Mouse (Mus musculus): ENCODE measurements around the gene Hist1h2ab. TPM values are rescaled to one million over a fixed set of nuclear protein-coding genes. Genes with fewer than 3 reads are reported as not detected.

The Hist1h2ab gene
- polyA plus RNA-seq, 1 experiment from 2014 or later = 63.8 TPM

- no peak overlapping the region for H3K4me3 ChIP-seq (ENCODE audit: low read depth, low read length)
- no peak for ATAC-seq (ENCODE audit: insufficient number of reproducible peaks, low FRiP score, low TSS enrichment, low read depth)
- H3K9ac ChIP-seq (ENCODE audit: low read length) = no peak overlapping the region
- no peak overlapping the region for H3K27ac ChIP-seq (replicated peaks; ENCODE audit: low read depth, low read length)
- no peak overlapping the region for H3K4me2 ChIP-seq (ENCODE audit: low read depth, severe bottlenecking)
- H3K9me3 ChIP-seq (ENCODE audit: control insufficient read depth, low read length) = no peaks in the 10 kb centered on the region
- 89% methylated on average over 5 of the region's 5 CpGs for WGBS
- no peaks in the 10 kb centered on the region for H3K36me3 ChIP-seq (ENCODE audit: control insufficient read depth, insufficient read depth, low read length)
- DNase-seq (ENCODE audit: low spot score) = peak; percentile 19
- no peaks in the 10 kb centered on the region for H3K27me3 ChIP-seq (ENCODE audit: control insufficient read depth, insufficient read depth, low read length)
- no peaks in the 10 kb centered on the region for H3K4me1 ChIP-seq (ENCODE audit: control insufficient read depth, insufficient read depth, low read length)
Observed at GRCm38 (mm10) chr13:23729706-23730105, 21.2 kb upstream of the Hist1h2ab start.

- H3K36me3 ChIP-seq (ENCODE audit: control insufficient read depth, insufficient read depth, low read length) = no peaks in the 10 kb centered on the region
- no peaks in the 10 kb centered on the region for H3K27me3 ChIP-seq (ENCODE audit: control insufficient read depth, insufficient read depth, low read length)
- H3K4me3 ChIP-seq (ENCODE audit: low read depth, low read length) = no peak overlapping the region
- 52% methylated on average over 8 of the region's 8 CpGs for WGBS
- H3K4me1 ChIP-seq (ENCODE audit: control insufficient read depth, insufficient read depth, low read length) = no peaks in the 10 kb centered on the region
- ATAC-seq (ENCODE audit: insufficient number of reproducible peaks, low FRiP score, low TSS enrichment, low read depth) (no peak), DNase-seq (ENCODE audit: low spot score) (peak; percentile 23)
- no peaks in the 10 kb centered on the region for H3K9me3 ChIP-seq (ENCODE audit: control insufficient read depth, low read length)
- no peak overlapping the region for H3K4me2 ChIP-seq (ENCODE audit: low read depth, severe bottlenecking)
- H3K27ac ChIP-seq (replicated peaks; ENCODE audit: low read depth, low read length) = no peak overlapping the region
- H3K9ac ChIP-seq (ENCODE audit: low read length) = no peak overlapping the region
Observed at GRCm38 (mm10) chr13:23730479-23730878, 20.4 kb upstream of the Hist1h2ab start.

GRCm38 (mm10) chr13:23732156-23732804, 18.6 kb upstream of the Hist1h2ab start:
- H3K36me3 ChIP-seq (ENCODE audit: control insufficient read depth, insufficient read depth, low read length) = no peaks in the 10 kb centered on the region
- no peak overlapping the region for H3K9ac ChIP-seq (ENCODE audit: low read length)
- no peaks in the 10 kb centered on the region for H3K4me1 ChIP-seq (ENCODE audit: control insufficient read depth, insufficient read depth, low read length)
- peak; percentile 24 for DNase-seq (ENCODE audit: low spot score)
- H3K4me3 ChIP-seq (ENCODE audit: low read depth, low read length) = no peak overlapping the region
- no peak overlapping the region for H3K4me2 ChIP-seq (ENCODE audit: low read depth, severe bottlenecking)
- no peaks in the 10 kb centered on the region for H3K9me3 ChIP-seq (ENCODE audit: control insufficient read depth, low read length)
- 26% methylated on average over 8 of the region's 8 CpGs for WGBS
- no peaks in the 10 kb centered on the region for H3K27me3 ChIP-seq (ENCODE audit: control insufficient read depth, insufficient read depth, low read length)
- no peak overlapping the region for H3K27ac ChIP-seq (replicated peaks; ENCODE audit: low read depth, low read length)
- ATAC-seq (ENCODE audit: insufficient number of reproducible peaks, low FRiP score, low TSS enrichment, low read depth) = no peak

GRCm38 (mm10) chr13:23737091-23737490, 13.8 kb upstream of the Hist1h2ab start:
- ATAC-seq (ENCODE audit: insufficient number of reproducible peaks, low FRiP score, low TSS enrichment, low read depth) = no peak
- no peaks in the 10 kb centered on the region for H3K27me3 ChIP-seq (ENCODE audit: control insufficient read depth, insufficient read depth, low read length)
- DNase-seq (ENCODE audit: low spot score) = peak; percentile 18
- H3K4me2 ChIP-seq (ENCODE audit: low read depth, severe bottlenecking) = no peak overlapping the region
- H3K9me3 ChIP-seq (ENCODE audit: control insufficient read depth, low read length) = no peaks in the 10 kb centered on the region
- H3K4me1 ChIP-seq (ENCODE audit: control insufficient read depth, insufficient read depth, low read length) = no peaks in the 10 kb centered on the region
- H3K9ac ChIP-seq (ENCODE audit: low read length) = no peak overlapping the region
- WGBS = 81% methylated on average over 5 of the region's 5 CpGs
- H3K4me3 ChIP-seq (ENCODE audit: low read depth, low read length) = no peak overlapping the region
- no peaks in the 10 kb centered on the region for H3K36me3 ChIP-seq (ENCODE audit: control insufficient read depth, insufficient read depth, low read length)
- H3K27ac ChIP-seq (replicated peaks; ENCODE audit: low read depth, low read length) = no peak overlapping the region

- Histone ChIP-seq H3K4me1 (ENCODE audit: control insufficient read depth, insufficient read depth, low read length) (no peaks in the 10 kb centered on the region), H3K9ac (ENCODE audit: low read length) (peak overlapping the region; percentile 77), H3K4me2 (ENCODE audit: low read depth, severe bottlenecking) (peak overlapping the region; percentile 70), H3K27ac (replicated peaks; ENCODE audit: low read depth, low read length) (peak overlapping the region; percentile 99), H3K36me3 (ENCODE audit: control insufficient read depth, insufficient read depth, low read length) (no peaks in the 10 kb centered on the region), H3K9me3 (ENCODE audit: control insufficient read depth, low read length) (no peaks in the 10 kb centered on the region), H3K4me3 (ENCODE audit: low read depth, low read length) (peak overlapping the region; percentile 48; the same call in 1 of the 2 replicates), H3K27me3 (ENCODE audit: control insufficient read depth, insufficient read depth, low read length) (no peaks in the 10 kb centered on the region)
- 27% methylated on average over 4 of the region's 4 CpGs for WGBS
- DNase-seq (ENCODE audit: low spot score) = peak; percentile 34
- ATAC-seq (ENCODE audit: insufficient number of reproducible peaks, low FRiP score, low TSS enrichment, low read depth) = no peak
Observed at GRCm38 (mm10) chr13:23738041-23738440, 12.9 kb upstream of the Hist1h2ab start.

GRCm38 (mm10) chr13:23738677-23739068, 12.3 kb upstream of the Hist1h2ab start, which contains the start of gene Hist1h1c:
Gene Hist1h1c (plus strand): TSS chr13:23738808.
- H3K4me1 ChIP-seq (ENCODE audit: control insufficient read depth, insufficient read depth, low read length) = no peaks in the 10 kb centered on the region
- H3K36me3 ChIP-seq (ENCODE audit: control insufficient read depth, insufficient read depth, low read length) = no peaks in the 10 kb centered on the region
- under 1% methylated on average over 32 of the region's 38 CpGs for WGBS
- DNase-seq (ENCODE audit: low spot score) = peak; percentile 95
- H3K4me3 ChIP-seq (ENCODE audit: low read depth, low read length) = peak within 1 kb of the TSS; percentile 48
- no peaks in the 10 kb centered on the region for H3K27me3 ChIP-seq (ENCODE audit: control insufficient read depth, insufficient read depth, low read length)
- H3K9ac ChIP-seq (ENCODE audit: low read length) = peak within 1 kb of the TSS; percentile 77
- peak within 1 kb of the TSS; percentile 70 for H3K4me2 ChIP-seq (ENCODE audit: low read depth, severe bottlenecking)
- ATAC-seq (ENCODE audit: insufficient number of reproducible peaks, low FRiP score, low TSS enrichment, low read depth) = peak; percentile 92
- peak within 1 kb of the TSS; percentile 99 for H3K27ac ChIP-seq (replicated peaks; ENCODE audit: low read depth, low read length)
- H3K9me3 ChIP-seq (ENCODE audit: control insufficient read depth, low read length) = no peaks in the 10 kb centered on the region

GRCm38 (mm10) chr13:23739069-23739921, 11.6 kb upstream of the Hist1h2ab start:
- Histone ChIP-seq H3K9ac (ENCODE audit: low read length) (peak overlapping the region; percentile 77), H3K27me3 (ENCODE audit: control insufficient read depth, insufficient read depth, low read length) (no peaks in the 10 kb centered on the region), H3K4me2 (ENCODE audit: low read depth, severe bottlenecking) (peak overlapping the region; percentile 70), H3K9me3 (ENCODE audit: control insufficient read depth, low read length) (no peaks in the 10 kb centered on the region), H3K4me1 (ENCODE audit: control insufficient read depth, insufficient read depth, low read length) (no peaks in the 10 kb centered on the region), H3K36me3 (ENCODE audit: control insufficient read depth, insufficient read depth, low read length) (no peaks in the 10 kb centered on the region), H3K4me3 (ENCODE audit: low read depth, low read length) (peak overlapping the region; percentile 48), H3K27ac (replicated peaks; ENCODE audit: low read depth, low read length) (peak overlapping the region; percentile 99)
- peak; percentile 88 for ATAC-seq (ENCODE audit: insufficient number of reproducible peaks, low FRiP score, low TSS enrichment, low read depth)
- under 1% methylated on average over 39 of the region's 39 CpGs for WGBS
- peak; percentile 97 for DNase-seq (ENCODE audit: low spot score)

GRCm38 (mm10) chr13:23739922-23740252, 11.0 kb upstream of the Hist1h2ab start:
- peak overlapping the region; percentile 77 for H3K9ac ChIP-seq (ENCODE audit: low read length)
- no peaks in the 10 kb centered on the region for H3K36me3 ChIP-seq (ENCODE audit: control insufficient read depth, insufficient read depth, low read length)
- DNase-seq (ENCODE audit: low spot score) (no peak), ATAC-seq (ENCODE audit: insufficient number of reproducible peaks, low FRiP score, low TSS enrichment, low read depth) (no peak)
- H3K27me3 ChIP-seq (ENCODE audit: control insufficient read depth, insufficient read depth, low read length) = no peaks in the 10 kb centered on the region
- H3K4me3 ChIP-seq (ENCODE audit: low read depth, low read length) = peak overlapping the region; percentile 48
- peak overlapping the region; percentile 99 for H3K27ac ChIP-seq (replicated peaks; ENCODE audit: low read depth, low read length)
- no peaks in the 10 kb centered on the region for H3K9me3 ChIP-seq (ENCODE audit: control insufficient read depth, low read length)
- H3K4me1 ChIP-seq (ENCODE audit: control insufficient read depth, insufficient read depth, low read length) = no peaks in the 10 kb centered on the region
- WGBS = under 1% methylated on average over 14 of the region's 14 CpGs
- peak overlapping the region; percentile 70 for H3K4me2 ChIP-seq (ENCODE audit: low read depth, severe bottlenecking)

Data from limb, embryonic 11.5 days (tissue).